ENCODE assay signal across 23 mouse cellular contexts in genomic region chr10:41805729-41806355, GRCm38 (mm10). TPM values are rescaled to one million over a fixed set of nuclear protein-coding genes. Genes with fewer than 3 reads are reported as not detected.
DNase-seq lines count a peak whose midpoint lies in the region; ATAC-seq lines count a peak whose summit lies in the region.
"Had no signal": no experiment of that assay in that cellular context is flagged by ENCODE, and none has a peak within 500 bp of the region (broad histone marks: within the 10 kb centered on the region; RNA-seq: fewer than 3 reads in every experiment).

No protein-coding gene starts in this region.

- peak; percentile 54 for DNase-seq in heart, adult 11 months
- DNase-seq in heart, embryonic 10.5 days (ENCODE audit: low spot score): no peak
- DNase-seq in midbrain, embryonic 11.5 days (ENCODE audit: low spot score, missing footprints): peak; percentile 61
- DNase-seq in midbrain, embryonic 10.5 days (ENCODE audit: low spot score): no peak
- peak; percentile 9 for DNase-seq in adipocyte (ENCODE audit: low spot score)
- DNase-seq in cerebellum, postnatal 36 days: no peak
- DNase-seq in embryo, embryonic 10.5 days (ENCODE audit: low spot score): no peak
- DNase-seq: adrenal gland, postnatal 10 days; B cell, adult 2 months; cerebellum, adult 11-12 months; cerebellum, adult 9-10 months; cerebellum, postnatal 25 days; gastrocnemius, adult 2 months; gastrocnemius, postnatal 25 days; heart, postnatal 10 days; heart, postnatal 4 days had no signal

- 81% methylated on average over 2 of the region's 2 CpGs for WGBS in heart, embryonic 10.5 days
- 89% methylated on average over 2 of the region's 2 CpGs for WGBS in midbrain, embryonic 11.5 days
- WGBS in midbrain, embryonic 10.5 days: 83% methylated on average over 2 of the region's 2 CpGs

- peaks cover 25% of the 10 kb centered on the region for H3K36me3 ChIP-seq in heart, embryonic 10.5 days
- H3K36me3 ChIP-seq in midbrain, embryonic 11.5 days (ENCODE audit: control insufficient read depth, insufficient read depth, low read length): peaks cover 20% of the 10 kb centered on the region; the same call in 1 of the 2 replicates
- peaks cover 47% of the 10 kb centered on the region for H3K36me3 ChIP-seq in midbrain, embryonic 10.5 days

- H3K9ac ChIP-seq in midbrain, embryonic 11.5 days (ENCODE audit: low read length): no peak overlapping the region
- H3K9ac ChIP-seq: forebrain, embryonic 13.5 days; hindbrain, embryonic 12.5 days had no signal

- H3K4me1 ChIP-seq in heart, embryonic 10.5 days: no peaks in the 10 kb centered on the region
- no peaks in the 10 kb centered on the region for H3K4me1 ChIP-seq in midbrain, embryonic 11.5 days (ENCODE audit: control insufficient read depth, insufficient read depth, low read length)
- peaks cover under 1% of the 10 kb centered on the region; the same call in 1 of the 2 replicates for H3K4me1 ChIP-seq in midbrain, embryonic 10.5 days
- H3K4me1 ChIP-seq: forebrain, embryonic 13.5 days; hindbrain, embryonic 12.5 days had no signal

- H3K27ac ChIP-seq in heart, embryonic 10.5 days: no peak overlapping the region
- H3K27ac ChIP-seq in midbrain, embryonic 11.5 days (ENCODE audit: low read depth, low read length): no peak overlapping the region
- no peak overlapping the region for H3K27ac ChIP-seq in midbrain, embryonic 10.5 days (replicated peaks)
- H3K27ac ChIP-seq: embryonic facial prominence, embryonic 10.5 days; forebrain, embryonic 13.5 days; gastrocnemius, adult 2 months; hindbrain, embryonic 12.5 days had no signal

- H3K27me3 ChIP-seq in heart, embryonic 10.5 days (ENCODE audit: insufficient read depth, poor library complexity, severe bottlenecking): no peaks in the 10 kb centered on the region
- no peaks in the 10 kb centered on the region for H3K27me3 ChIP-seq in midbrain, embryonic 11.5 days (ENCODE audit: control insufficient read depth, insufficient read depth, low read length)
- no peaks in the 10 kb centered on the region for H3K27me3 ChIP-seq in midbrain, embryonic 10.5 days (ENCODE audit: low read depth, poor library complexity, severe bottlenecking)
- H3K27me3 ChIP-seq: forebrain, embryonic 13.5 days; hindbrain, embryonic 12.5 days; Patski had no signal

- H3K4me2 ChIP-seq in midbrain, embryonic 11.5 days: no peak overlapping the region
- H3K4me2 ChIP-seq: forebrain, embryonic 13.5 days; hindbrain, embryonic 12.5 days had no signal

- ATAC-seq in midbrain, embryonic 11.5 days (ENCODE audit: low FRiP score): no peak
- ATAC-seq: CD4-positive, CD25-positive, alpha-beta regulatory T cell, adult 4 months; forebrain, embryonic 13.5 days; hindbrain, embryonic 16.5 days; inflammation-experienced regulatory T-cells, adult 6 months; Patski had no signal

- H3K9me3 ChIP-seq in heart, embryonic 10.5 days: no peaks in the 10 kb centered on the region
- H3K9me3 ChIP-seq in midbrain, embryonic 11.5 days (ENCODE audit: control insufficient read depth, low read length): peaks cover 9% of the 10 kb centered on the region; the same call in 1 of the 2 replicates
- peaks cover 34% of the 10 kb centered on the region for H3K9me3 ChIP-seq in midbrain, embryonic 10.5 days (replicated peaks)

- H3K4me3 ChIP-seq in heart, embryonic 10.5 days: no peak overlapping the region
- no peak overlapping the region for H3K4me3 ChIP-seq in midbrain, embryonic 11.5 days (ENCODE audit: low read depth, low read length)
- no peak overlapping the region for H3K4me3 ChIP-seq in midbrain, embryonic 10.5 days
- H3K4me3 ChIP-seq: embryonic facial prominence, embryonic 10.5 days; forebrain, embryonic 13.5 days; gastrocnemius, adult 2 months; hindbrain, embryonic 12.5 days had no signal

RNA-seq across cellular contexts. Expression of gene Cep57l1, which starts 3.8 kb away (rescaled TPM):
- polyA plus RNA-seq in heart, embryonic 10.5 days (2016; fragmentation: Nextera tagmentation; extraction: Ambion mirVana): 22.1 and 23.6 TPM in 2 replicates
- 21.6 and 26.4 TPM in 2 replicates for polyA plus RNA-seq in midbrain, embryonic 11.5 days (2014; fragmentation: Nextera tagmentation; extraction: Ambion mirVana)
- polyA plus RNA-seq in midbrain, embryonic 10.5 days (2016; fragmentation: Nextera tagmentation; extraction: Ambion mirVana): 24.9 and 27.3 TPM in 2 replicates

RNA-seq across cellular contexts. Expression of gene Sesn1, which starts 3.9 kb away (rescaled TPM):
- polyA plus RNA-seq in heart, embryonic 10.5 days (2016; fragmentation: Nextera tagmentation; extraction: Ambion mirVana): 18.9 and 20.6 TPM in 2 replicates
- 22.2 and 26.8 TPM in 2 replicates for polyA plus RNA-seq in midbrain, embryonic 11.5 days (2014; fragmentation: Nextera tagmentation; extraction: Ambion mirVana)
- polyA plus RNA-seq in midbrain, embryonic 10.5 days (2016; fragmentation: Nextera tagmentation; extraction: Ambion mirVana): 15.0 and 20.8 TPM in 2 replicates

Comparison
In these comparisons a context has a peak if more than half of its experiments do, and no peak if none do; other contexts are left out.
1. DNase-seq: peak in heart, adult 11 months (single experiment), midbrain, embryonic 11.5 days (single experiment) and adipocyte (single experiment); none in heart, embryonic 10.5 days (single experiment), midbrain, embryonic 10.5 days (single experiment), cerebellum, postnatal 36 days (0 of 2) and embryo, embryonic 10.5 days (single experiment).